Mouse (Mus musculus): ENCODE measurements at regions not wholly inside any gene's neighbourhood (a gene's known extent, or its start where the extent isn't known, plus 50 kb on each side); places are given as distances from the start of the nearest gene placed in this dataset.

DNA sequence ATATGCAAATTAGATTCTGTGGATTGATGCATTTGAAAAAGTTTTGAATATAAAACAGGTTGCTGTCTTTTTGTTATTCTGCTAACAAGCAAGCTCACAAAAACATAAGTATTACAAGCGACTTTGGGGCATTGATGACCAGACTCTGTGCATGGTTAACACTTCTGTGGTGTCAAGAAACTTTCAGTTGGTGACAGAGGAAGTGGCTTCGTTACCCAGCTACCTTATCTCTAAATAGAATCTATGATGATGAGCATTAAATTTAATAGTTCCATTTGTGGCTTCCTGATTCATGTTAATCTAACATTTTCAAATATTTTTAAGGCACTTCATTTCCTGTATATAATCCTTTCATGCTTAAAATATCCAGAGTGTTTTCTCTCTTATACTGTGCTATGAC is 100.8 kb downstream of the Tm2d1 start:
- H3K9me3 ChIP-seq (ENCODE audit: control insufficient read depth, low read length) = no peaks in the 10 kb centered on the region
- H3K27me3 ChIP-seq (replicated peaks; ENCODE audit: control insufficient read depth, insufficient read depth, low read length) = no peaks in the 10 kb centered on the region
- H3K9ac ChIP-seq (ENCODE audit: low read depth, low read length) = no peak overlapping the region
- no peak overlapping the region for H3K4me2 ChIP-seq (ENCODE audit: low read depth, low read length)
- no peak overlapping the region for H3K27ac ChIP-seq (replicated peaks; ENCODE audit: low read depth, low read length)
- 62% methylated on average over 2 of the region's 2 CpGs for WGBS
- no peaks in the 10 kb centered on the region for H3K4me1 ChIP-seq (ENCODE audit: control insufficient read depth, insufficient read depth, low read length)
- no peak overlapping the region for H3K4me3 ChIP-seq (ENCODE audit: low read depth, low read length)
- ATAC-seq (ENCODE audit: low read depth) (no peak), DNase-seq (ENCODE audit: low spot score) (no peak)
- no peaks in the 10 kb centered on the region for H3K36me3 ChIP-seq (ENCODE audit: control insufficient read depth, insufficient read depth, low read length)

DNA sequence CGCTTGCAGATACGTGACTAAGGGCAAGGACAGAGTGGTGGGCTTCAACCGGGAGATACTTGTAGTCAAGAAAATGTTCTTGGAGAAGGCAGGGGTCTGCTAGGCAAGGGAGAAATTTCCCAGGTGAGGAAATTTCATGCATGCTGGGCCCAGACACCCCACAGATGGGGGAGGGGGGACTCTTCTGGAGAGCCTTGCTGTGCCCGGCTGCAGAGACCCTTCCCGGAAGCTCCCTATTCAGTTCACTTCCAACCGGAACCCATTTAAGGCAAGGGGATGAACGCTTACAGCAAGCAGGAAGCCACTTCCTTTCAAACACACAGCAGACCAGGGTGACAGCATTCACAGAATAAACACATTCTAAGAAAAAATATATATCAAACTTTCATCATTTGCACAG is 124.8 kb downstream of the Tm2d1 start:
- WGBS = 75% methylated on average over 7 of the region's 7 CpGs
- no peak for DNase-seq (ENCODE audit: low spot score)

DNA sequence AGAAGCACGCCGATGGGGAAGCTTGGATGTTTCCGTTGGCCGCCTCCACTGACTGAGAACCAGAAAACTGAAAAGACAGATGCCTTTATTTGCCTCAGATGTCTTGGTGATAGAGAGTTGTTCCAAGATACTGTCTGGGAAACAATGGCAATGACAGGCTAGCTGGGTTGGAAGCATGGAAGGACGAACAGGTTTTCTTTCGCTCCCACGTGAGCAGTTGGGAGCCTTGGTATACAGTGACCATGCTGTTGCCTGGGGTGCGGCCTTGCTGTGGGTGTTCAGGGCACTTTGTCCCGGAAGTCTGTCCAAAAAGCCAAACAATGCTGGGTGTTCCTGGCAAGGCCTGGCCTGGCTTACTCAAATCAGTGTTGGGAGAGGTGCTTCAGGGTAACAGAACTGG is 125.4 kb downstream of the Tm2d1 start:
- Histone ChIP-seq H3K36me3 (ENCODE audit: control insufficient read depth, insufficient read depth, low read length) (no peaks in the 10 kb centered on the region), H3K9me3 (ENCODE audit: control insufficient read depth, low read length) (no peaks in the 10 kb centered on the region), H3K4me1 (ENCODE audit: control insufficient read depth, insufficient read depth, low read length) (no peaks in the 10 kb centered on the region), H3K27ac (replicated peaks; ENCODE audit: low read depth, low read length) (no peak overlapping the region), H3K27me3 (replicated peaks; ENCODE audit: control insufficient read depth, insufficient read depth, low read length) (no peaks in the 10 kb centered on the region), H3K9ac (ENCODE audit: low read depth, low read length) (no peak overlapping the region), H3K4me3 (ENCODE audit: low read depth, low read length) (no peak overlapping the region), H3K4me2 (ENCODE audit: low read depth, low read length) (no peak overlapping the region)
- ATAC-seq (ENCODE audit: low read depth) (no peak), DNase-seq (ENCODE audit: low spot score) (no peak)
- WGBS = 84% methylated on average over 9 of the region's 9 CpGs

More for the DNA sequence above, 124.8 kb downstream of the Tm2d1 start:
- ATAC-seq (ENCODE audit: low read depth) = no peak
- Histone ChIP-seq H3K9ac (ENCODE audit: low read depth, low read length) (no peak overlapping the region), H3K9me3 (ENCODE audit: control insufficient read depth, low read length) (no peaks in the 10 kb centered on the region), H3K27ac (replicated peaks; ENCODE audit: low read depth, low read length) (no peak overlapping the region), H3K4me1 (ENCODE audit: control insufficient read depth, insufficient read depth, low read length) (no peaks in the 10 kb centered on the region), H3K4me3 (ENCODE audit: low read depth, low read length) (no peak overlapping the region), H3K36me3 (ENCODE audit: control insufficient read depth, insufficient read depth, low read length) (no peaks in the 10 kb centered on the region), H3K4me2 (ENCODE audit: low read depth, low read length) (no peak overlapping the region), H3K27me3 (replicated peaks; ENCODE audit: control insufficient read depth, insufficient read depth, low read length) (no peaks in the 10 kb centered on the region)

DNA sequence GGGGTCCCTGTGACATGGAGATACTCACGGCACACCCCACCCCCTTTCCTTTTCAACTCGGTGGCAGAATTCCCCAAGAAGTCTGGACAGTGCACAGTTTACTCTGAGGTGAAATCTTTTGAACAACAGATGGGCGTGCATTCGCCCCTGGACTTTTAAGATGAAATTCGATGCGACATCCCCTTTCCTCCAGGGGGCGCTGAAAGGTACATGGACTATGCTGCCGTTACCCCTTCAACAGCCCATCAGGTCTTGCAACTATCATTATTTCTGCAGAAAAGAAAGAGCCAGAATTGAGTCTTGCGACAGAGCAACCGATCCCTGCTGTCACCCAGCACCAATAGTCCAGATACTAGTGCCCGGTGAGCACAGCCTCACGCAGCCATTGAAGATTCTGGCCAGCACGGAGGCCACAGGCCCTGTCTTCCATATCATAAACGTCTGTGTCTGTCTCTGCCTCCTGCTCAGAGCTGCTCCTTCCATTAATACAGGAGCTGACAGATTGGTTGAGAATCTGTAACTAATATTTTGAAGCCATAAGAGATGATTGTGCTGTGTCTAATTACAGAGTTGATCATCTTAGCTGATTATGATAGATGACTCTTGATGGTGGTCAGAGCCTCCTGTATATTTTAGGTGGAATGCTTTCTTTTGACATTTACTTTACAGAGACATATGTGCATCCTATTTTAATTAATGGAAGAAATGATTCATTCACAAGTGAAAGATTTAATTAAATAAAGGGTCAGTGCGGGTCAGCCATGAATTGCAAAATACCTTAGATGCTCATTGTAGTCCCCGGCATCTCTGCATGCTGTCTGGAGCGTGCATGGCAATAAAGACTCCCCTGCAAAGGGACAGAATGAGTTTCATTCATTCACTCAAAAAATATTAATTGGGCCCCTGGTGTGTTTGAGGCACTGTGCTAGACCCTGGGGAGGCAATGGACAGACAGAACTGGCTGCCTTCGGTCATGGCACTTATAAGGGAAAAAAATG is 128.0 kb downstream of the Tm2d1 start:
- H3K36me3 ChIP-seq (ENCODE audit: control insufficient read depth, insufficient read depth, low read length) = no peaks in the 10 kb centered on the region
- H3K27ac ChIP-seq (replicated peaks; ENCODE audit: low read depth, low read length) = no peak overlapping the region
- H3K27me3 ChIP-seq (replicated peaks; ENCODE audit: control insufficient read depth, insufficient read depth, low read length) = no peaks in the 10 kb centered on the region
- H3K4me3 ChIP-seq (ENCODE audit: low read depth, low read length) = no peak overlapping the region
- no peaks in the 10 kb centered on the region for H3K9me3 ChIP-seq (ENCODE audit: control insufficient read depth, low read length)
- no peak overlapping the region for H3K9ac ChIP-seq (ENCODE audit: low read depth, low read length)
- DNase-seq (ENCODE audit: low spot score) (peak; percentile 26), ATAC-seq (ENCODE audit: low read depth) (no peak)
- no peaks in the 10 kb centered on the region for H3K4me1 ChIP-seq (ENCODE audit: control insufficient read depth, insufficient read depth, low read length)
- no peak overlapping the region for H3K4me2 ChIP-seq (ENCODE audit: low read depth, low read length)
- 55% methylated on average over 18 of the region's 18 CpGs for WGBS

DNA sequence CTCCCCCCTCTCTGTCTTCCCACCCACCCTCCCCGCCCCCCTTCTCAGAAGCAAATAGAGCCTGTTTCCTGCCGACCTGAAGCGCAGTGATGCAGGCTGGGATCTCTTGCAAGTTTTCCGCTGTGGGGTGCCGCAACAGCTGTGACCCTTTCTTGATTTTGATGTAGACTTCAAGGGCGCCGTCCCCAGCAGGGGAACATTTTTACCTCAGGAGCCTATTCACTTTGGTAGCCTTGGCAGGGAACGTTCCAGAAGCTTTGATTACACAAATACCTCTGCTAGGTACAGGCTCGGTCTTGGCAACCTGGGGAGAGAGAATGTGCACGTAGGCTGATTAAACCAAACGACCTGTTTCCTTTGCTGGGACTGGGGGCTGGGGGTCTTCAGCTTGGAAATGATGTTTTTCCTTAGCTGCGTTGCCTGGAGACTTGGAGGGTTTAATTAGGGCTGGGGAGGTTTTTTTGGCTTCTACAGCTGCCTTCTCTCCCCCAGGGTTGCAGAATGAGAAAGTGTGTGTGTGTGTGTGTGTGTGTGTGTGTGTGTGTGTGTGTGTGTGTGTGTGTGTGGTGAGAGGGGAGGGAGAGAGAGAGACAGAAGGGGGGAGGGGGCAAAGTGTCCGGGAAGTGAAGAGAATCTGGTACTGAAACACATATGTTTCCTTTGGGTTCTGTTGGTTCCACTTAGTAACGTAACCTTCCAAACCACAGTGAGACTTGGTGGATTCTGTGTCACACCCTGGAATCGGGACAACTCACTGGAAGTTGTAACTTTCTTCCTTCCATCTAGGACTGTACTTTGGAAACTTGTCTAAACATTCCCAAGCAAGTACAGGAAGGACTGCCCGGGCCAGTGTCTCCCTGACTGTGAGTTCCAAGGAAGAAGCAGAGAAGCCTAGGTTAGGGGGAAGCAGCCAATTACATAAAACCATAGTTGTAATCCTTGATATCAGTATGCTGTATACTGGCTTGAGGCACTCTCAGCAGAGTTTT is 138.9 kb downstream of the Tm2d1 start:
- ATAC-seq (ENCODE audit: low read depth) = peak; percentile 73
- H3K9me3 ChIP-seq (ENCODE audit: control insufficient read depth, low read length) = no peaks in the 10 kb centered on the region
- peak overlapping the region; percentile 11 for H3K4me3 ChIP-seq (ENCODE audit: low read depth, low read length)
- H3K4me1 ChIP-seq (ENCODE audit: control insufficient read depth, insufficient read depth, low read length) = peaks cover 6% of the 10 kb centered on the region
- no peak overlapping the region for H3K9ac ChIP-seq (ENCODE audit: low read depth, low read length)
- peak overlapping the region; percentile 45 for H3K4me2 ChIP-seq (ENCODE audit: low read depth, low read length)
- no peaks in the 10 kb centered on the region for H3K36me3 ChIP-seq (ENCODE audit: control insufficient read depth, insufficient read depth, low read length)
- peak overlapping the region; percentile 71 for H3K27ac ChIP-seq (replicated peaks; ENCODE audit: low read depth, low read length)
- DNase-seq (ENCODE audit: low spot score) = peak; percentile 80
- no peaks in the 10 kb centered on the region for H3K27me3 ChIP-seq (replicated peaks; ENCODE audit: control insufficient read depth, insufficient read depth, low read length)
- 5% methylated on average over 14 of the region's 16 CpGs for WGBS

DNA sequence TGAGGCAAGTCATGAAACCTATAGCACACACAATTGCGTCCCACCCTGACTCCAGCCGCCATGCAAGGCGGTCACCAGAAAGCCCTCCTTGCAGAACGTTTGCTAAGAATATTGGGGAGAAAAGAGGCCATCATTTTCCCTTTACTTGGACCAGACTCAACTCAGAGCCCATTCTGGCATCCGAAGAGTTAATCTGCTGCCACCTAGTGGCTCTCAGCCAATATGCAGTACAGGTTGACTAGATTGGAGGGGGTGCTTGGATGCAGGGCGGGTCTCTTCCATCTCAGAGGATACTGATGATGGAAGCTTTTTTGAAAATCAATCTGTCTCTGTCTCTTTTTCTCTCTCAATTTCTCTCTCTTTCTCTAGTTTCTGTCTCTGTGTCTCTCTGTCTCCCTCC is 139.6 kb downstream of the Tm2d1 start:
- no peak overlapping the region for H3K9ac ChIP-seq (ENCODE audit: low read depth, low read length)
- ATAC-seq (ENCODE audit: low read depth) (peak; percentile 80), DNase-seq (ENCODE audit: low spot score) (peak; percentile 87)
- no peaks in the 10 kb centered on the region for H3K27me3 ChIP-seq (replicated peaks; ENCODE audit: control insufficient read depth, insufficient read depth, low read length)
- no peaks in the 10 kb centered on the region for H3K36me3 ChIP-seq (ENCODE audit: control insufficient read depth, insufficient read depth, low read length)
- H3K4me3 ChIP-seq (ENCODE audit: low read depth, low read length) = no peak overlapping the region
- 2% methylated on average over 6 of the region's 6 CpGs for WGBS
- no peaks in the 10 kb centered on the region for H3K9me3 ChIP-seq (ENCODE audit: control insufficient read depth, low read length)
- H3K27ac ChIP-seq (replicated peaks; ENCODE audit: low read depth, low read length) = 0 out of 2 replicates have a peak overlapping the region, but pooled peaks have one; percentile 9
- H3K4me2 ChIP-seq (ENCODE audit: low read depth, low read length) = peak overlapping the region; percentile 45; the same call in 1 of the 2 replicates
- peaks cover 6% of the 10 kb centered on the region for H3K4me1 ChIP-seq (ENCODE audit: control insufficient read depth, insufficient read depth, low read length)

DNA sequence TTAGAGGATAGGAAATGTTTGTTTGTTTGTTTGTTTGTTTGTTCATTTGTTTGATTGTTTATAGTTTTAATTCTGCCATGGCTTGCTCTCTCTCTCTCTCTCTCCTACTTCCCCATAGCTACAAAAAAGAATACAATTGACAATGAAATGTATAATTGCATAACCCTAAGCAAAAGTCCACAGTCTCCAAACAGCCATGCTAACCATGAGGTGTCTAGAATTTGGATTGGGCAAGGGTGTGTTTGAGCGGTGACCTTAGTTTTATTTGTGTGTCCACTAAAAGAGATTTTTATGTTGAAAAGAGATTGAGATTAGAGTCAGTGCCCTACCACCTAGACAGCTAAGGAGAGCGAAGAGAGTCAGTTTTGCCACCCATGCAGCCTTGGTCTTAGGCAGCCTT is 141.2 kb downstream of the Tm2d1 start:
- 98% methylated on average over 2 of the region's 2 CpGs for WGBS
- Histone ChIP-seq H3K27me3 (replicated peaks; ENCODE audit: control insufficient read depth, insufficient read depth, low read length) (no peaks in the 10 kb centered on the region), H3K36me3 (ENCODE audit: control insufficient read depth, insufficient read depth, low read length) (no peaks in the 10 kb centered on the region), H3K27ac (replicated peaks; ENCODE audit: low read depth, low read length) (no peak overlapping the region), H3K9ac (ENCODE audit: low read depth, low read length) (no peak overlapping the region), H3K4me1 (ENCODE audit: control insufficient read depth, insufficient read depth, low read length) (peaks cover 6% of the 10 kb centered on the region), H3K4me2 (ENCODE audit: low read depth, low read length) (no peak overlapping the region), H3K9me3 (ENCODE audit: control insufficient read depth, low read length) (no peaks in the 10 kb centered on the region), H3K4me3 (ENCODE audit: low read depth, low read length) (no peak overlapping the region)
- ATAC-seq (ENCODE audit: low read depth) (no peak), DNase-seq (ENCODE audit: low spot score) (no peak)

DNA sequence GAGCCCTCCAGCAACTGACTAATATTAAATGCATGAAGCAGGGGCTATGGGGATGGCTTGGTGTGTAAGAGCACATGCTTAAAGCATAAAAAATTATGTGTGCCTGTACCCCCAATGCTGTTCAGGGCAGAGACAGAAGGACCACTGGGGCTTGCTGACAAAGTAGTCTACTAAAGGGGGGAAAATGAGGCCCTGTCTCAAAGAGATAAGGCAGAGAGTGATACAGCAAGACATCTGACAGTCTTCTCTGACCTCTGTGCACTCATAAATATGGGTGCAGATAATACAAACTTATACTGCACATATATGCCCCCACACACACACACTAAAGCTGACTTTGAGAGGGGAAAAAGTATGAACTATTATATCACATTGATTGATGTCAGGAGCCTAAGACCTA is 142.8 kb downstream of the Tm2d1 start:
- Histone ChIP-seq H3K4me3 (ENCODE audit: low read depth, low read length) (no peak overlapping the region), H3K4me1 (ENCODE audit: control insufficient read depth, insufficient read depth, low read length) (peaks cover 6% of the 10 kb centered on the region), H3K9me3 (ENCODE audit: control insufficient read depth, low read length) (no peaks in the 10 kb centered on the region), H3K27ac (replicated peaks; ENCODE audit: low read depth, low read length) (no peak overlapping the region), H3K36me3 (ENCODE audit: control insufficient read depth, insufficient read depth, low read length) (no peaks in the 10 kb centered on the region), H3K27me3 (replicated peaks; ENCODE audit: control insufficient read depth, insufficient read depth, low read length) (no peaks in the 10 kb centered on the region), H3K4me2 (ENCODE audit: low read depth, low read length) (no peak overlapping the region), H3K9ac (ENCODE audit: low read depth, low read length) (no peak overlapping the region)
- DNase-seq (ENCODE audit: low spot score) (no peak), ATAC-seq (ENCODE audit: low read depth) (no peak)

Measured in embryonic facial prominence, embryonic 14.5 days (tissue).